Comparison of ENCODE assay signal across 20 mouse cellular contexts in genomic region chrX:9253990-9254389, GRCm38 (mm10). TPM values are rescaled to one million over a fixed set of nuclear protein-coding genes. Genes with fewer than 3 reads are reported as not detected.
DNase-seq lines count a peak whose midpoint lies in the region; ATAC-seq and TF ChIP-seq lines count a peak whose summit lies in the region.
"Had no signal": no experiment of that assay in that cellular context is flagged by ENCODE, and none has a peak within 500 bp of the region (broad histone marks: within the 10 kb centered on the region; RNA-seq: fewer than 3 reads in every experiment).

No protein-coding gene starts in this region.

- no peaks in the 10 kb centered on the region for H3K9me3 ChIP-seq in heart, embryonic 12.5 days (replicated peaks)
- H3K9me3 ChIP-seq in ES-Bruce4 (replicated peaks; ENCODE audit: control insufficient read depth, insufficient read depth, low read length, poor library complexity, severe bottlenecking) = no peaks in the 10 kb centered on the region
- H3K9me3 ChIP-seq in erythroblast, embryonic 14.5 days (ENCODE audit: control insufficient read depth, low read length) = no peaks in the 10 kb centered on the region
- no peaks in the 10 kb centered on the region for H3K9me3 ChIP-seq in liver, embryonic 16.5 days (replicated peaks; ENCODE audit: control insufficient read depth, low read length)
- H3K9me3 ChIP-seq: midbrain, embryonic 12.5 days; stomach, embryonic 15.5 days had no signal

- no peak overlapping the region for H3K9ac ChIP-seq in heart, embryonic 12.5 days
- H3K9ac ChIP-seq in ES-Bruce4 (ENCODE audit: low read depth, poor library complexity, severe bottlenecking) = no peak overlapping the region
- H3K9ac ChIP-seq in liver, embryonic 16.5 days (ENCODE audit: low read depth, low read length) = no peak overlapping the region
- H3K9ac ChIP-seq: midbrain, embryonic 12.5 days; stomach, embryonic 15.5 days had no signal

- no peak overlapping the region for H3K4me3 ChIP-seq in heart, embryonic 12.5 days
- H3K4me3 ChIP-seq in ES-Bruce4 (ENCODE audit: low read depth, low read length) = no peak overlapping the region
- H3K4me3 ChIP-seq in erythroblast, embryonic 14.5 days (replicated peaks) = peak overlapping the region; percentile 67
- H3K4me3 ChIP-seq in liver, embryonic 16.5 days (ENCODE audit: low read depth, low read length) = peak overlapping the region; percentile 12
- H3K4me3 ChIP-seq: midbrain, embryonic 12.5 days; stomach, embryonic 15.5 days had no signal

- no peaks in the 10 kb centered on the region for H3K36me3 ChIP-seq in heart, embryonic 12.5 days
- no peaks in the 10 kb centered on the region for H3K36me3 ChIP-seq in ES-Bruce4 (ENCODE audit: control insufficient read depth, insufficient read depth, low read length, poor library complexity, severe bottlenecking)
- H3K36me3 ChIP-seq in erythroblast, embryonic 14.5 days (ENCODE audit: control insufficient read depth) = peaks cover 57% of the 10 kb centered on the region
- no peaks in the 10 kb centered on the region for H3K36me3 ChIP-seq in liver, embryonic 16.5 days (ENCODE audit: control insufficient read depth, insufficient read depth)
- H3K36me3 ChIP-seq: midbrain, embryonic 12.5 days; stomach, embryonic 15.5 days had no signal

- no peaks in the 10 kb centered on the region for H3K4me1 ChIP-seq in heart, embryonic 12.5 days (replicated peaks)
- no peaks in the 10 kb centered on the region for H3K4me1 ChIP-seq in ES-Bruce4 (ENCODE audit: control insufficient read depth, insufficient read depth, low read length)
- peaks cover 67% of the 10 kb centered on the region for H3K4me1 ChIP-seq in erythroblast, embryonic 14.5 days (ENCODE audit: control insufficient read depth)
- H3K4me1 ChIP-seq in liver, embryonic 16.5 days (ENCODE audit: control insufficient read depth, low read depth, low read length) = peaks cover 4% of the 10 kb centered on the region; the same call in 1 of the 2 replicates
- H3K4me1 ChIP-seq: midbrain, embryonic 12.5 days; stomach, embryonic 15.5 days had no signal

- no peak overlapping the region for H3K4me2 ChIP-seq in heart, embryonic 12.5 days
- H3K4me2 ChIP-seq in liver, embryonic 16.5 days (ENCODE audit: low read depth, low read length) = peak overlapping the region; percentile 36
- H3K4me2 ChIP-seq: midbrain, embryonic 12.5 days; stomach, embryonic 15.5 days had no signal

- DNase-seq in heart, postnatal 36 days = no peak
- DNase-seq in Muller cell, postnatal 12 days (ENCODE audit: inconsistent ontology term) = no peak
- no peak for DNase-seq in testis, postnatal 10 days (ENCODE audit: low spot score)
- DNase-seq in embryo, embryonic 10 days (ENCODE audit: low spot score) = no peak
- DNase-seq: adrenal gland, adult 8-10 months; cerebellum, adult 8-10 months; heart, postnatal 4 days; kidney, postnatal 25 days; layer of hippocampus, postnatal 36 days; right cerebral cortex, postnatal 25 days had no signal

- no peak for TF ChIP-seq POLR2A in ES-Bruce4 (IDR thresholded peaks at IDR 0.05; ENCODE audit: insufficient read depth, low read length)

- no peak overlapping the region for H3K27ac ChIP-seq in heart, embryonic 12.5 days (ENCODE audit: poor library complexity, severe bottlenecking)
- peak overlapping the region; percentile 36; the same call in 1 of the 2 replicates for H3K27ac ChIP-seq in ES-Bruce4 (ENCODE audit: insufficient read depth, low read length)
- H3K27ac ChIP-seq in liver, embryonic 16.5 days (ENCODE audit: low read length) = peak overlapping the region; percentile 2; the same call in 1 of the 2 replicates
- H3K27ac ChIP-seq: midbrain, embryonic 12.5 days; stomach, embryonic 15.5 days had no signal

- peak; percentile 55; the same call in 1 of the 2 replicates for ATAC-seq in heart, embryonic 12.5 days (ENCODE audit: insufficient number of reproducible peaks, low FRiP score)
- peak; percentile 63 for ATAC-seq in liver, embryonic 16.5 days (ENCODE audit: low read depth)
- ATAC-seq: intestine, embryonic 16.5 days had no signal

- TF ChIP-seq CTCF in ES-Bruce4 (IDR thresholded peaks at IDR 0.05; ENCODE audit: low read depth, low read length) = no peak

- intact Hi-C loops in heart, postnatal 36 days (cut with DNase I) = no loop called here

- no peaks in the 10 kb centered on the region for H3K27me3 ChIP-seq in heart, embryonic 12.5 days (replicated peaks)
- no peaks in the 10 kb centered on the region for H3K27me3 ChIP-seq in ES-Bruce4 (ENCODE audit: control insufficient read depth, insufficient read depth, low read length, poor library complexity, severe bottlenecking)
- H3K27me3 ChIP-seq in erythroblast, embryonic 14.5 days (ENCODE audit: control insufficient read depth) = no peaks in the 10 kb centered on the region
- no peaks in the 10 kb centered on the region for H3K27me3 ChIP-seq in liver, embryonic 16.5 days (ENCODE audit: control insufficient read depth, insufficient read depth, low read depth, low read length)
- H3K27me3 ChIP-seq: midbrain, embryonic 12.5 days; stomach, embryonic 15.5 days had no signal

- TF ChIP-seq EP300 in ES-Bruce4 (IDR thresholded peaks at IDR 0.05; ENCODE audit: insufficient read depth, low read depth, low read length) = no peak

- 72% methylated on average over 10 of the region's 10 CpGs for WGBS in heart, embryonic 12.5 days
- 61% methylated on average over 10 of the region's 10 CpGs for WGBS in liver, embryonic 16.5 days (ENCODE audit: insufficient replicate concordance)

RNA-seq across cellular contexts. Expression of gene Gm14862, which starts 2.7 kb away (rescaled TPM):
- polyA plus RNA-seq in heart, embryonic 12.5 days (2016; fragmentation: Nextera tagmentation; extraction: Ambion mirVana) = 0.49 and 0.89 TPM in 2 replicates
- not detected for total RNA-seq in heart, postnatal 36 days (2021)
- not detected in 2 replicates for polyA plus RNA-seq in ES-Bruce4 (2011; ENCODE audit: insufficient read depth, insufficient read length, low read depth, missing spikeins)
- polyA plus RNA-seq in erythroblast, embryonic 14.5 days (2012) = 0.08 and 0.10 TPM in 2 replicates
- polyA plus RNA-seq in liver, embryonic 16.5 days (2015; fragmentation: Nextera tagmentation; extraction: Ambion mirVana) = 3.4 and 3.8 TPM in 2 replicates
- total RNA-seq: adrenal gland, adult 8-10 months; gastrocnemius, adult 18-20 months; heart, postnatal 4 days; layer of hippocampus, postnatal 36 days had no signal
- polyA plus RNA-seq: intestine, embryonic 16.5 days; lung, embryonic 16.5 days had no signal

RNA-seq across cellular contexts. Expression of gene Xk, which starts 18.6 kb away (rescaled TPM):
- 9.5 and 10.6 TPM in 2 replicates for polyA plus RNA-seq in heart, embryonic 12.5 days (2016; fragmentation: Nextera tagmentation; extraction: Ambion mirVana)
- 10 to 100 TPM in 1 of 2 experiments, 1 to 10 TPM in 1; 4.8 to 11.0 TPM for total RNA-seq in heart, postnatal 36 days (2021)
- polyA plus RNA-seq in ES-Bruce4 (2011; ENCODE audit: insufficient read depth, insufficient read length, low read depth, missing spikeins) = 7.0 and 7.4 TPM in 2 replicates
- 1.8 and 2.3 TPM in 2 replicates for polyA plus RNA-seq in erythroblast, embryonic 14.5 days (2012)
- 25.2 and 26.2 TPM in 2 replicates for polyA plus RNA-seq in liver, embryonic 16.5 days (2015; fragmentation: Nextera tagmentation; extraction: Ambion mirVana)

RNA-seq across cellular contexts. Expression of gene H2al1m, which starts 29.6 kb away (rescaled TPM):
- polyA plus RNA-seq in heart, embryonic 12.5 days (2016; fragmentation: Nextera tagmentation; extraction: Ambion mirVana) = 0.83 and 1.3 TPM in 2 replicates
- total RNA-seq in heart, postnatal 36 days (2021) = under 1 TPM in 1 of 2 experiments, not detected in 1; 0.54 TPM
- polyA plus RNA-seq in ES-Bruce4 (2011; ENCODE audit: insufficient read depth, insufficient read length, low read depth, missing spikeins) = not detected in 2 replicates
- 0.25 and 0.67 TPM in 2 replicates for polyA plus RNA-seq in erythroblast, embryonic 14.5 days (2012)
- 2.2 and 2.3 TPM in 2 replicates for polyA plus RNA-seq in liver, embryonic 16.5 days (2015; fragmentation: Nextera tagmentation; extraction: Ambion mirVana)
- total RNA-seq: adrenal gland, adult 8-10 months had no signal
- polyA plus RNA-seq: intestine, embryonic 16.5 days; limb, embryonic 11.5 days; lung, embryonic 16.5 days; midbrain, embryonic 12.5 days had no signal

RNA-seq across cellular contexts. Expression of gene Lancl3, which starts 54.3 kb away (rescaled TPM):
- polyA plus RNA-seq in heart, embryonic 12.5 days (2016; fragmentation: Nextera tagmentation; extraction: Ambion mirVana) = 0.88 and 1.1 TPM in 2 replicates
- 1 to 10 TPM; 5.5 to 5.9 TPM for total RNA-seq in heart, postnatal 36 days (2021)
- polyA plus RNA-seq in ES-Bruce4 (2011; ENCODE audit: insufficient read depth, insufficient read length, low read depth, missing spikeins) = 0.49 and 0.61 TPM in 2 replicates
- polyA plus RNA-seq in erythroblast, embryonic 14.5 days (2012) = not detected in 2 replicates
- 0.19 and 0.33 TPM in 2 replicates for polyA plus RNA-seq in liver, embryonic 16.5 days (2015; fragmentation: Nextera tagmentation; extraction: Ambion mirVana)

Comparison
In these comparisons a context has a peak if more than half of its experiments do, and no peak if none do; other contexts are left out.
1. H3K4me3 ChIP-seq: peak in erythroblast, embryonic 14.5 days (single experiment) and liver, embryonic 16.5 days (single experiment); none in heart, embryonic 12.5 days (single experiment) and ES-Bruce4 (single experiment).